In genomic region chr11:69063413-69064201, GRCm38 (mm10) we compare ENCODE assay signal across 8 mouse cellular contexts. TPM values are rescaled to one million over a fixed set of nuclear protein-coding genes. Genes with fewer than 3 reads are reported as not detected.
A peak's percentile ranks its signal among the peaks of the same experiment; 100 is the strongest.
DNase-seq lines count a peak whose midpoint lies in the region; ATAC-seq lines count a peak whose summit lies in the region.

No protein-coding gene starts in this region.

- H3K4me1 ChIP-seq in embryonic facial prominence, embryonic 12.5 days, result peaks cover 29% of the 10 kb centered on the region
- peaks cover 21 to 35% of the 10 kb centered on the region in 2 experiments for H3K4me1 ChIP-seq in heart, embryonic 14.5 days (ENCODE audit: control insufficient read depth in 2 of 2, insufficient read depth in 2 of 2, low read length in 2 of 2)
- peaks cover 47% of the 10 kb centered on the region for H3K4me1 ChIP-seq in lung, embryonic 15.5 days

- peak; percentile 86 for DNase-seq in A20 (ENCODE audit: low read depth, low spot score)
- peak; percentile 97 for DNase-seq in adrenal gland, postnatal 10 days
- peak; percentile 74 to 89 for DNase-seq in kidney, postnatal 36 days
- DNase-seq in ovary, postnatal 14 days (ENCODE audit: low spot score), result peak; percentile 85
- DNase-seq in thymus, postnatal 25 days, result peak; percentile 77

- H3K27ac ChIP-seq in embryonic facial prominence, embryonic 12.5 days, result peak overlapping the region; percentile 85
- peak overlapping the region; percentile 83 to 86 for H3K27ac ChIP-seq in heart, embryonic 14.5 days (replicated peaks in 1 of 2; ENCODE audit: control insufficient read depth in 1 of 2, insufficient read depth in 1 of 2, low read depth in 2 of 2, low read length in 2 of 2)
- H3K27ac ChIP-seq in lung, embryonic 15.5 days, result peak overlapping the region; percentile 88

- H3K36me3 ChIP-seq in embryonic facial prominence, embryonic 12.5 days, result no peaks in the 10 kb centered on the region
- no peaks in the 10 kb centered on the region for H3K36me3 ChIP-seq in heart, embryonic 14.5 days (ENCODE audit: control insufficient read depth, insufficient read depth, low read length)
- H3K36me3 ChIP-seq in lung, embryonic 15.5 days, result no peaks in the 10 kb centered on the region

- H3K9ac ChIP-seq in embryonic facial prominence, embryonic 12.5 days, result peak overlapping the region; percentile 65
- H3K9ac ChIP-seq in heart, embryonic 14.5 days (ENCODE audit: low read length), result peak overlapping the region; percentile 81
- H3K9ac ChIP-seq in lung, embryonic 15.5 days, result peak overlapping the region; percentile 54

- no peak for ATAC-seq in embryonic facial prominence, embryonic 12.5 days (ENCODE audit: insufficient number of reproducible peaks, insufficient read depth, low FRiP score, low TSS enrichment)
- ATAC-seq in heart, embryonic 14.5 days (ENCODE audit: insufficient number of reproducible peaks, insufficient read depth, low FRiP score, low read depth), result no peak
- ATAC-seq in lung, embryonic 15.5 days (ENCODE audit: borderline replicate concordance, extremely low read depth, low FRiP score, low TSS enrichment), result 0 out of 2 replicates have a peak, but pooled peaks have one; percentile 27

- no peaks in the 10 kb centered on the region for H3K9me3 ChIP-seq in embryonic facial prominence, embryonic 12.5 days
- H3K9me3 ChIP-seq in heart, embryonic 14.5 days (ENCODE audit: control insufficient read depth, low read length), result no peaks in the 10 kb centered on the region
- H3K9me3 ChIP-seq in lung, embryonic 15.5 days, result no peaks in the 10 kb centered on the region

- no peaks in the 10 kb centered on the region for H3K27me3 ChIP-seq in embryonic facial prominence, embryonic 12.5 days
- H3K27me3 ChIP-seq in heart, embryonic 14.5 days (ENCODE audit: control insufficient read depth, insufficient read depth, low read length), result no peaks in the 10 kb centered on the region
- no peaks in the 10 kb centered on the region for H3K27me3 ChIP-seq in lung, embryonic 15.5 days

- WGBS in embryonic facial prominence, embryonic 12.5 days, result under 1% methylated on average over 31 of the region's 31 CpGs
- under 1% methylated on average over 30 of the region's 31 CpGs for WGBS in heart, embryonic 14.5 days
- WGBS in lung, embryonic 15.5 days, result under 1% methylated on average over 31 of the region's 31 CpGs

- H3K4me2 ChIP-seq in embryonic facial prominence, embryonic 12.5 days (replicated peaks), result peak overlapping the region; percentile 56
- peak overlapping the region; percentile 84 for H3K4me2 ChIP-seq in heart, embryonic 14.5 days (ENCODE audit: low read length)
- peak overlapping the region; percentile 95 for H3K4me2 ChIP-seq in lung, embryonic 15.5 days

- H3K4me3 ChIP-seq in embryonic facial prominence, embryonic 12.5 days, result peak overlapping the region; percentile 80
- H3K4me3 ChIP-seq in heart, embryonic 14.5 days (ENCODE audit: control insufficient read depth in 1 of 2, insufficient read depth in 1 of 2, low read depth in 1 of 2, low read length in 2 of 2), result peak overlapping the region; percentile 68 to 95
- peak overlapping the region; percentile 79 for H3K4me3 ChIP-seq in lung, embryonic 15.5 days

RNA-seq across cellular contexts. Expression of gene Borcs6, which starts 4.1 kb away (rescaled TPM):
- 10 to 100 TPM; 19.1 to 22.1 TPM for total RNA-seq in adrenal gland, postnatal 10 days (2021)
- polyA plus RNA-seq in embryonic facial prominence, embryonic 12.5 days (2016; fragmentation: Nextera tagmentation; extraction: Ambion mirVana), result 12.3 and 12.6 TPM in 2 replicates
- 13.0 and 14.1 TPM in 2 replicates for polyA plus RNA-seq in heart, embryonic 14.5 days (2014; fragmentation: Nextera tagmentation; extraction: Ambion mirVana)
- 9.1 and 10.3 TPM in 2 replicates for polyA plus RNA-seq in lung, embryonic 15.5 days (2015; fragmentation: Nextera tagmentation; extraction: Ambion mirVana)

RNA-seq across cellular contexts. Expression of gene Tmem107, which starts 7.0 kb away (rescaled TPM):
- total RNA-seq in adrenal gland, postnatal 10 days (2021), result 10 to 100 TPM; 13.2 to 13.8 TPM
- polyA plus RNA-seq in embryonic facial prominence, embryonic 12.5 days (2016; fragmentation: Nextera tagmentation; extraction: Ambion mirVana), result 36.8 and 43.5 TPM in 2 replicates
- 33.5 and 34.4 TPM in 2 replicates for polyA plus RNA-seq in heart, embryonic 14.5 days (2014; fragmentation: Nextera tagmentation; extraction: Ambion mirVana)
- polyA plus RNA-seq in lung, embryonic 15.5 days (2015; fragmentation: Nextera tagmentation; extraction: Ambion mirVana), result 69.3 and 71.1 TPM in 2 replicates

RNA-seq across cellular contexts. Expression of gene Aurkb, which starts 18.2 kb away (rescaled TPM):
- total RNA-seq in adrenal gland, postnatal 10 days (2021), result 10 to 100 TPM; 16.2 to 22.5 TPM
- 148 and 152 TPM in 2 replicates for polyA plus RNA-seq in embryonic facial prominence, embryonic 12.5 days (2016; fragmentation: Nextera tagmentation; extraction: Ambion mirVana)
- 61.7 and 64.8 TPM in 2 replicates for polyA plus RNA-seq in heart, embryonic 14.5 days (2014; fragmentation: Nextera tagmentation; extraction: Ambion mirVana)
- polyA plus RNA-seq in lung, embryonic 15.5 days (2015; fragmentation: Nextera tagmentation; extraction: Ambion mirVana), result 207 and 211 TPM in 2 replicates

RNA-seq across cellular contexts. Expression of gene Vamp2, which starts 24.7 kb away (rescaled TPM):
- 100 to 1,000 TPM; 104 to 143 TPM for total RNA-seq in adrenal gland, postnatal 10 days (2021)
- polyA plus RNA-seq in embryonic facial prominence, embryonic 12.5 days (2016; fragmentation: Nextera tagmentation; extraction: Ambion mirVana), result 84.3 and 85.0 TPM in 2 replicates
- polyA plus RNA-seq in heart, embryonic 14.5 days (2014; fragmentation: Nextera tagmentation; extraction: Ambion mirVana), result 81.5 and 93.9 TPM in 2 replicates
- 61.6 and 66.6 TPM in 2 replicates for polyA plus RNA-seq in lung, embryonic 15.5 days (2015; fragmentation: Nextera tagmentation; extraction: Ambion mirVana)

RNA-seq across cellular contexts. Expression of gene Per1, which starts 31.4 kb away (rescaled TPM):
- total RNA-seq in adrenal gland, postnatal 10 days (2021), result 100 to 1,000 TPM in 1 of 2 experiments, 10 to 100 TPM in 1; 63.1 to 157 TPM
- 11.4 and 11.5 TPM in 2 replicates for polyA plus RNA-seq in embryonic facial prominence, embryonic 12.5 days (2016; fragmentation: Nextera tagmentation; extraction: Ambion mirVana)
- polyA plus RNA-seq in heart, embryonic 14.5 days (2014; fragmentation: Nextera tagmentation; extraction: Ambion mirVana), result 16.0 and 17.8 TPM in 2 replicates
- 21.7 and 24.0 TPM in 2 replicates for polyA plus RNA-seq in lung, embryonic 15.5 days (2015; fragmentation: Nextera tagmentation; extraction: Ambion mirVana)
